Mouse (Mus musculus) c-Kit-positive CD71-positive TER-119-negative erythroid progenitor cells, embryonic 14.5 days (primary cell): Measurements from ENCODE around the gene Itprid2.
"Not testable (repeated sequence)": the region's sequence is repeated elsewhere in the genome, so short reads cannot be mapped to it uniquely, and the experiment has no call there.

Source experiments
- DNase-seq: peaks from one replicate; pipeline ENCODE4 v3.0.0-alpha.2; 2013; ENCODE audit warnings: low read depth

Itprid2 gene

DNA sequence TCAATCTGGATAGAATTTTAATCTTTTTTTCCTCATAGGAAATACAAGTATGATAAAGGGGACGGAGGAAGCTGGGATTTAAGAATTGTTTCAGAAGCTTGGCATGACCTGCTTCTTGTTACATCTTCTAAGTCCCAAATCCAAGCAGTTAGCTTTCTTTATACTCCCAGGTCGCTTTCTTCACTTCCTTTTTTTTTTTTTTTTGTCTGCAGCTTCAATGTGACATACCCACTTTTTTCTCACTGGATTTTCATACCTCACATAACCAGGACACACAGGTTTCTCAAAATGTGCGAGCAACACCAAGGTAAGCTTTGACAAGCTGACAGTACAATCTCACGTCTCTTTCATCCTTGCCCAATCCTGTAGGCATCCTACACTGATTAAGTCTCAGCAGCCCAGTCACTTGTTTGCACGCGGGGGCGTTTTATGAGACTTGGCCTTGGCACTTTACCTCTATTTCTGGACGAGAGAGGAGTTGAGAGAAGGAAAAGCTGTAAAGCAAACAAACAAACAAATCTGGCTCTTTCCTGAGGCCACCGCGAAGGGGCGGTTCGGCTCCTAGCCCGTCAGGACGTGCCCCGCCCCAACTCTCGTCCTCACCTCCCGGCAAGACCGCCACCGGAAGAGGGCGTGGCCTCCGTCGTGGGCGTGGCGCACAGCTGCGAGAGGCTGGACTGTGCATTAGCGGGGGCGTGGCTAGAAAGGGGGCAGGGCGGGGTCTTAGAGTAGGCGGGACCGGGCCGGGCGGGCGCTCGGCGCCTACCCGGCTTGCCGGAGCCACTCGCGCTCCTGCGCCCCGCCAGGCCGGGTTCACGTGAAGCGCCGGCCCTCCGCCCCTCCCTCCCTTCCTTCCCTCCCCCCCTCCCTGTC, at the start of gene Itprid2:
Itprid2 (plus strand) TSS at position 825 of the 873 bp plus-strand sequence.
- peak; percentile 91 for DNase-seq

DNA sequence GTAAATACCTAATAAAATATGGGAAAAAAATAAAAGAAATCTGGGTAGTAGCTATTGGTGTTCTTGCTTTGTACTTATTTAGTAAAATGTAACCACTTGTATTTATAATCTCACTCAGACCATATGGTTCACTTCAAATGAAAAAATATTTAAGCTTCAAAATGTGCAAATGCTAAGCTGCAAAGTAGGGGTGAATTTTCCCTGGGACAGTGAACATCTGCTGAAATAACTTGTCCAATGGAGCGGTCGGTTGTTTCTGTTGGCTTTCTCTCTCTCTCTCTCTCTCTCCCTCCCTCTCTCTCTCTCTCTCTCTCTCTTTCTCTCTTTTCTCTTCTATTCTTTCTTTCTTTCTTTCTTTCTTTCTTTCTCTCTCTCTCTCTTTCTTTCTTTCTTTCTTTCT, 39.0 kb upstream of the Itprid2 start:
- DNase-seq, result no peak

DNA sequence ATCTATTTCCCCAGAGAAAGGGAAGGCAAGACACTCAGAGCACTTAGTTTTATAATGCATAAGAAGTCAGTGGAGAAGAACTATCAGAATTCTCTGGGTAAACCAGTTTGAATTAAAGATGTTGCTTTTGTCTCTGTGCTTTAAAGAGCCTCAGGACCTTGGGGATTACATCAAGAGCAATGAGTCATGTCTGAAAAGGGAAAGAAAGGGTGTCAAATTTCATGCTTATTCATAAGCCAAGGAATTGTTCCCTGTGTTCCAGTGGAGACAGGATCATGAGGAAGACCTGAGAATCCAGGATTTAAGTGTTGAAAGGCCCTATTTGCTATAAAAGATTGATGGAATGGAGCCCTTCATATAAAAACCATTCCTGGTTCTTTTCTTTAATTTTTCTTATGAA, 38.1 kb upstream of the Itprid2 start:
- no peak for DNase-seq

DNA sequence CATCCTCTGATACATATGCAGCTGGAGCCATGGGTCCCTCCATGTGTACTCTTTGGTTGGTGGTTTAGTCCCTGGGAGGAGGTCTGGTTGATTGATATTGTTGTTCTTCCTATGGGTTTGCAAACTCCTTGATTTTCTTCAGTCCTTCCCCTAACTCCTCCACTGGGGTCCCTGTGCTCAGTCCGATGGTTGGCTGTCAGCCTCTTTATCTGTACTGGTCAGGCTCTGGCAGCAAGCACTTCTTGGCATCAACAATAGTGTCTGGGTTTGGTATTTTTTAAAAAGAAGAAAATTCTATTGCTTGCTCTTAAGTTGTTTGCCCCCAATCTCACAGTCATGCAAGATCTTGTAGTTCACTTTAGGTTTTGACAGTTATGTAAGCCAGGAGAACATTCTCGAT, 34.0 kb upstream of the Itprid2 start:
- not testable (repeated sequence) for DNase-seq

DNA sequence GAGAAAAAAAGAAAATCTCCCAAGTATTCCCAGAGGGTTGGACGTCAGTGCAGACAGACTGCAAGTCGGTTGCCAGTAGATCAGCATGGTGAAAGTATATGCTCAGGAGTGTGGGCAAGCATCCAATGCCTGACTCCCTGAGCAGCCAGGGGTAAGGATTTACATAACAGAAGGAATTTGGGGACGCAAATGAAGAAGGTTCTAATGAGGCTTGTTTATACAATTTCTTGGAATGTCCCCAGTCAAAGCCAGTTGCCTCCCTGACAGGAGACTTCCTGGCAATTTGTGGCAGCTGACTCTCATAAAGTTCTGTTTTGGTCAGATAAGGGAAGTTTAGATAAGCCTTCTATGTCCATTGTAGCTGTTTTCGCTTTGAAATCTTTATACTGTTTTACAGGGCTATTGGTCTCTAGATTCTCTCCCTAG, 33.4 kb upstream of the Itprid2 start:
- peak; percentile 27 for DNase-seq

DNA sequence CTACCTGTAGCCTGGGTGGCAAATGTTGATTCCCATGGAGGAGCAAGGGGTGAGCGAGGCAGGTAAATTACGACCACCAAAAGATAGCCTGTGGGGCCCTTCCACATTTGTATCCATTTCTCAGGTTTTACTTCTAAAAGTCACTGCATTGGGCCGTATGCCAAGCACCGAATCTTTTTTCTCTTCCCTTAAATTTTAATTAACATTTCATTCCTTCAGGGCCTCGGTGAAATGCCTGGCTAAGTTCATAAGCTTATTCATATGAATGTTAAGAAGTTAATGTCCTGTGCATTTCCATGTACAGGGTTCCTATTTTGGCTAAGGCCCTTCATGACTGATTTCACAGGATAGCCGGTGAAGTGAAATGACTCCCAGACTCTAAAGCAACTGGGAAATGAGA, 32.8 kb upstream of the Itprid2 start:
- no peak for DNase-seq

DNA sequence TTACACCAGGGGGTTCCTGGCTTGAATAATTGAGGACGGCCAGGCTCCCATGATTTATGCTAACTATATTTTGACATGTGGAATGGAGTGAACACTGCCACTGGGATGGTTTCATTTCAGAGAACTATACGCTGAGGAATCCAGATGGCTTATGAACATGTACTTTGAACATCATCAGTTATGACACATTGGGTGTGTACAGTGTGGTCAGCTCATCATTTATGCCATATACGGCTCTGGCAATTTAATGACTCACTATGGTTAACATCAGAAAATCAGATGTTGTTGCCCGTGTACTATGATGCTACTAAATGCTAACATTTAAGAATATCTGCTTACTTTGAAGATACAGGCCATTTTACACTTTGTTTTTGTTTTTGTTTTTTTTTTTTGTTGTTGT, 31.8 kb upstream of the Itprid2 start:
- no peak for DNase-seq

DNA sequence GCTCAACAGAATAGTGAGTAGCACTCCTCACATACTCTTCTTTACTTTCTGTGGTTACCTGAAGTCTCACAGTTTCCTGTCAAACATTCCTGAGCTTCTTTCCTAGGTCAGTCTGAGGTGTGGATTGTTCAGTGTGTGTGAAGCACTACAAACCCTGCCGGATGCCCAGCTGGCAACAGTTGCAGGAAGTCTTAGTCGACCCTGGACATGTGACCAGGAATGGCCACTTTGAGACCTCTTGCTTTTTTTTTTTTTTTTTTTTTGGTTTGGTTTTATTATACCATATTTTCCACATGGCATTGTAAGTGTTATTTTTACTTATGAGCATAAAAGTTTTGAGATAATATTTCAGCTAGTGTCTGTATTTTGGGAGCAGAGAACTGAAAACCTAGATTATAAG, 29.1 kb upstream of the Itprid2 start:
- DNase-seq, result no peak

DNA sequence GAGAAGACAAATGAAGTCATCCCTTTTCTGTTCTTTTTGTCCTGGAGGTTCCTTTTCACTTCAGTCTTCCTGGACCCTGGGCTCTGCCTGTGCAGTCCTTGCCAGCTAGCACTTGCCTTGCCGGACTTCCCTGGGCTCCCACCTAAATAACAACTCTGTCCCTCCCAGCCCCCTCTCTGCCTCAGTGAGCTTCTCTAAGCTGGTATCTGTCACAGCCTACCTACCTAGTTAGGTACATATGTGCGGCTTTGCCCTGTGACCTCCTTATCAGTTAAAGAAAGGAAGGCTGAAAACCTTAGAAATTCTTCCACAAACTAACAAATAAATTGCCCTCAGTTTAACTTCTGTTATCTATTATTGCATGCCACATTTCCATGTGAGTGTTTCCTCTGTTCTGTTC, 28.0 kb upstream of the Itprid2 start:
- no peak for DNase-seq

DNA sequence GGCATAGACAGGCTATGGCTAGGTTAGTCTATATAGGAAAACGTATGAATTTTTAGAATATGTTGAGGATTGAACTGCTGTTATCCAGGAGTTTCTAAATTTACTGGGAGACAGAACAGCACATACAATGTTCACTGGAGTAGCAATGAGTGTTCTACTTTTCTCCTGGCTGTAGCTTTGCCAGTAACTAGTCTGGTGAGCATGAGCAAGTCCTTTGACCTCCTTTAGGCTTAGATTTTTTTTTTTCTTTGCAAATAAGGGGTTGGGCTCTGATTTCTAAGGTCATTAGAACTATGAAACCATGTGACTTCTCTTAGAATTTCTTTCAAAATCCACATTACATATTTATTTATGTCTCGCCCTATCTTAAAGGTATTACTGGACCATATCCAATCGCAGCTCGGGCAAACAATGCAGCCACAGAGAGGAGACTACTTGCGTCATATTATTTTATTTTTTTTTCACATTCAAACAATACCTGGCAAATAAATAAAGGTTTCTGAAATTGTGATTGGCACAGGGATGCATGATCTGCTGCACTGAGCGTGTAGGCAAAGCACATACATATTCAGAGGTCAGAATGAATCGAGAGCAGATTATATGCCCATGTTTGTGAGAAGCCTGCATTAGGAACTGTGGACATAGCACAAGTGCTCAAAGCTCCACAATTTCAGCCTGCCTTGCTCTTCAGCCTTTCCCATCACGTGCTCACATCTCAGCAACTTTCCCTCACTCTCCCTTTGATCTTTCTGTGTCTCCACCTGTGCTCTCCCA, 26.7 kb upstream of the Itprid2 start:
- DNase-seq, result no peak

DNA sequence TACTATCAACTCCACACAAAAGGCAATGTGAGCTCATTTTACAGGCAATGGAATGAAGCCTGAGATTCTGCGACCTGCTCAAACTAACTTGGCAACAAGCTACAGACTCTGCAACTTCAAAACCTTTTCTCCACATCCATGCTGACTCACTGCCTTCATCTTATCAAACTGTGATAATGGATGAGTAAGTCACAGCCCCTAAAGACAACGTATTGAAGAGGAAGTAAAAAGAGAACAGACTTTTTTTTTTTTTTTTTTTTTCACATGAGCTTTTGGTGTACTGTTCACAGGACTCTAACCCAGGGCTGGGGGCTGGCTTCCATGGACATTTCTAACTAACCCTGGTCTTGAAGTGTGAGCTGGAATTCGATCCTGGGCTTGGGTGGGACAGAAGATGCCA, 24.3 kb upstream of the Itprid2 start:
- DNase-seq, result no peak

DNA sequence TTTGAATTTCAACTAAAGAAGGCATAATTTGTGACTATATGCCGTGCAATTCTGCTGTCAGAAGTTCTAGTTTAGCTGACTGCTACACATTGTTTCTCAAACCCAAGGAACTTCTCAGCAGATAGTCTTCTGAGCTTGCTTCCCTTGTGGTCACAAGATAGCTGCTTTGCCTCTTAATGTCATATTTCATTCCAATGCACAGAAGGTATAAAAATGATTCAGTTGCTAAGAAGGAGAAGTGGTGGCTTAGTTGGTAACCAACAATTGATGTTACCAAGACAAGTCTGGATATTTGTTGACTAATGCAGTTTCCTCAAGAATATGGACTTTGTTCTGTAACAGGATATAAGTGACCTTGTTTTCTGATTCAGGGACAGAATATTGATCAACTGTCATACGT, 17.0 kb upstream of the Itprid2 start:
- DNase-seq, result no peak

DNA sequence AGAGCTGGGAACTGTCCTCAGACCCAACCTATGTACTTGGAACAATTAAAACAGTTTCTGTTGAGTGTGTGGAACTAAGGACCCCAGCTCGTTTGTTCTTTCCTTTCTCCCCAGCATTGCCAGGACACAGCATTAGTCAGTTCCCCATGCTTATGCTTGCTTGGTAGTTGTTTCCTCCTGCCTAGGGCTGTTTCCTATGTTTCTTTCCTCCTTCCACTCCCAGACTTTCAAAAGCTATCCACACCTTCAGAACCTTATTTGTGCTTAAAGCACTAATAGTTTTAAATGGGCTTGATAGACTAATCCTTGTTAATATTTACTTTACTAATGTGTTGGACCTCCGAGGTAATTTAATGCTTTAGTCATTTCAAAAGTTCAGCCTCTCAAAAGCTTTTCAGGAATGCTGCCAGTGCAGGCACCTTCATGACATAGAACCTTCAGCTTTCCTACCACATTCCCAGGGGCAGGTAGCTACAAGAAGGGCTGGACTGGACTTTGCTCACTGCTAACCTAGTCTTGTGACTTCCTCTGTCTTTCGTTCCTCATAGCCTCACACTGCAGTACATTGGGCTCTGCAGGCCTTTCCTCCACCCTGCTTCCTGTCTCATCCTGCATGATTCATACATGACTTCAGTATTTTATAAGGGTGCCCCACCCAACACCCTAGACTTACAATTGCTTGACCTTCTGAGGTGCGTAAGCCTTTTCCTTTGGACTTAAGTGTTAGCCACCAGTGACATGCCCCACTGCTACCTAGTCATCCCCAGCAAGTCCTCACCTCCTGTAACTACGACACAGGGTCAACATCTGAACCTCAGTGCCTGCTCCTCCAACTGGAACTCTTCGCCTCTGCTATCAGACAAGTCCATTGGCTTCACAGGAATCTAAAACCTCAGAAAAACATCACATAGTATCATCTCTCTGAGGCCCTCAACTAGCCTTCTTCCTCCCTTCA, 16.3 kb upstream of the Itprid2 start:
- DNase-seq, result no peak

DNA sequence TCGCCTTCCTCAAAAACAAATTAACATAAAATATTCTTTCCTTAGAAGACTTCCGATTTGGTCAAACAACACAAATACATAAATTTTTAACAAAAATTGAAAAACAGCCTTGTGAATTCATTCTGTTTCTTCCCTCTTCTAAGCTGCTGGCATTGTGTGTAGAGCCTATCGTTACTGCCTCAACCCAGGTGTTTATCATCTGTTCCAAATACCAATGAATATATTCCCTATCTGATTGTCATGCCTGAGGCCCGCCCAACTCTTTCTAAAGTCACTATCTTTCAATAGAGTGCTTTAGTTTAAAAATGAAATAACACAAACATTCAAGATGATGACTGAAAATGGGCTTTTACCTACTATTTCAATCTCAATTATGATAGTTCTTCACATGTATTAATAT, 11.9 kb upstream of the Itprid2 start:
- DNase-seq, result no peak

DNA sequence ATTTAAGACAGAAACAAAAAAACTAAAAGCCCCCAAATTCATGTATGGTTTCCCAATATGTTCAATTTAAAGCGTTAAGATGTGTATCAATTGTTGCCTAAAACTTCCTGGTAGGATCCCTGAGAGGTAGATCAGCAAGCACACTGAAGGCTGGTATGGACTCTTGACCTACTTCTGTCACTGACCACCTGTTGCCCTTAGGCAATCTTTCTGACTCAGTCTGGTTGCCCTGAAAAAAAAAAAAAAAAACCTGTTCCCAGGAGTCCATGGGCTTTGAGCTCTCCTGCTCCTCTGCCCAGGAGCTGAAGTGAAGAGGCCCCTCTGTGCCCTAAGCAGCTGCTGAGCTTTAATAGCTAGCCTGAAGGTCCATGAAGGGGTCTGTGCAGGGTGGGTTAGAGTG, 7.5 kb upstream of the Itprid2 start:
- DNase-seq, result no peak

DNA sequence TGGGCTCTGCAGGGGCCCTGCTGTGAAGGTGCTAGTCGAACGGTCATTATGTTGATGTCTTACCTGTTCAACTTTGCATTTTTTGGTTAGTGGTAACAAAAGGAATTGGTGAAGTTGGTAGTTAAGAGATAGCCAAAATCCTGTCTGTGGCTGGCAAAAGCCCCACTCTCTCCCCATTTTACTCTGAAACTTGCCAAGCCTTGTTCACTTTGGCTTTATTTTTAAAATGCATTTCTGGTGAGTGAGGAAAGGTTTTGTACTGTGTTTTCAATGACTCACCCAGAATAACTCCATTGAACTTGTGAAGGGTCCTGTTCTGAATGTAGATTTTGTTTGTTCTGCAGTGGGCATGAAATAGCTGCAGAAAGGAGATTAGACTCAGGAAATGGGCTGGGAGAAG, 4.9 kb upstream of the Itprid2 start:
- DNase-seq, result no peak

DNA sequence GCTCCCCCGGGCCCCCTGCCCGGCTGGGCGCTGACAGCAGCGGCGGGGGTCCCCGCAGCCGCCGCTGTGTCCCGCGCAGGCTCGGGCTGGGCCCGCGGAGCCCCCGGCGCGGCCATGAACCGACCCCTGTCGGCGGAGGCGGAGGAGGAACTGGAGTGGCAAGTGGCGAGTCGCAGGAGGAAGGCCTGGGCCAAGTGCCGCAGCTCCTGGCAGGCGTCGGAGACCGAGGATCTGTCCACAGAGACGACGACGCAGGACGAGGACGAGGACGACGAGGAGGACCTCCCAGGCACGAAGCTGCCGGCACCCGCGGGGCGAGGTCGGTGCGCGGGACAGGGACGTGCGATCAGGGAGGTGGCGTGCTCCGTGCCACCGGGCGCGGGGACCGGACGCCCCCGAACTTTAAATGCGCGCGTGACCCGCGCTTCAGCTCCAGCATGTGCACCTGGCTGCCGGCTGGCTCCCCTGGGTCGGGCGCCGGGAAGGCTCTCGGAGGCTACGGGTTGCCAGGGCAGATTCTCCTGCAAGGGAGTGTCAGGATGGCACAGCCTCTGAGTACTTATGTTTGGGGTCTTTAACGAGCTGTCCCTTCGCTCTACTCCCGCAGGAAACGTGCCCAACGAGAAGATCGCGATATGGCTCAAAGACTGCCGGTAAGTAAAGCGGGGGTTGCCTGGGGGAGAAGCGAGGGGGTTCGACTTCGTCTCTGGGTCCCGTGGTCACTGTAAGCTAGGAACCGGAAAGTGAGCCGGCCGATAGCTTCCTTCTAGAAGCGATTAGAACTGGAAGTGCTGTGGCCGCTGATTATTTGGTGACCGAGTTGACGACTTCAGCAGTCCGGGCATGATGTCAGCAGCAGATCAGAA, 507 bp downstream of the Itprid2 start:
- DNase-seq, result peak; percentile 34

DNA sequence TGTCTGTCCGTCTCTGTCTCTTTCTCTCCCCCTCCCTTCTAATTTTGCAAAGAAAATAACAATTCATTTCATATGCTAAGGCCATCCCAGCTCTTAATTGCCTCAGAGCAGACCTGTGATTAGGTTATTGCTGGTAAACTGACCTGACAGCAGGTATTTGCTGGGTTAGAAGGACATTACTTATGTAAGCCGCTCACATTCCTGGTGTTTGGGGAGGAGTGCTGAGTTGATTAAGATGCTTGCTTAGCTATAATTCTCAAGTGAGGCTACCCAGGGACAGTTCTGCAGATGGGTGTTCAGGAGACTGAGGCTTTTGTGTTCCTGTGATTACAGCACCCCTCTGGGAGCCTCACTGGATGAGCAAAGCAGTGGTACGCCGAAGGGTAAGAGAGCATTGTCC, 3.8 kb downstream of the Itprid2 start:
- DNase-seq, result no peak

DNA sequence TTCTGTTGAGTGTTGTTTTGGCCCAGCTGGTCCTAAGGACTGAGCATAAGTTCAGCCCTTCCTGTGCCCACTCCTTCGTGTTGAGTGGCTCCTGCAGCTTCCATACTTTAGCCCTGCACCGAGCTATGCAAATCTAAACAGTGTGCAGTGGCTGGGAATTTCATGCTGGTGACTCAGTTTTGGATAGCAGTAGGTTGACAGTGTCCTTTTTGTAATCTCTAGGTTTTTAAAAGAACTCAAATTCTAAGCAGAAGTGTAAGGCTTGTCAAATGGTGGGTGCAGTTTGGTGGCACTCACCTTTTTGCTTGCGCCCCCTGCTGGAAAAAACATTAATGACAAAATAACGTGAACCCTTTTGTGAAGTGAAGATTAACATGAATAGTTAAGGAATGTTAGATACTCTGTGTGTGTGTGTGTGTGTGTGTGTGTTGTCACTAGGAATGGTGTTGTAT, 11.1 kb downstream of the Itprid2 start:
- peak; percentile 63 for DNase-seq

DNA sequence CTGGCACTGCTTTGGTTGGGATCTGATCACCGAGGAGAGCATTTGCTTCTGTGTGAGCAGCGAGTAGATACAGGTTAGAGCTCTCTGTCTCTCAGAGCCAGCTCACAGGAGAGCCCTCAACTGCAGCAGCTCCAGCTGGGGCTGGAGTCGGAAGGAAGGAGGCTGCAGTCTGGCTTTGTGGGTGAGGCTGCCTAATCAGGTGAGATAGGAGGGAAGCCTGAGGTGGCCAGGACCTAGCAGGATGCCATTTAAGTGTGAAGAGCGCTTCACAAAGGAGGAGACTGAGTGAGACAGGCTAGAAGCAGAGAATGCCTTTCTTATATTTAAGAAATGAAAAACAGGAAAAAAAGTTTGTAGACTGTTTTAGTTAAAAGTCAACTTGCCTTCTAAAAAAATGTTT, 11.9 kb downstream of the Itprid2 start:
- DNase-seq, result no peak

DNA sequence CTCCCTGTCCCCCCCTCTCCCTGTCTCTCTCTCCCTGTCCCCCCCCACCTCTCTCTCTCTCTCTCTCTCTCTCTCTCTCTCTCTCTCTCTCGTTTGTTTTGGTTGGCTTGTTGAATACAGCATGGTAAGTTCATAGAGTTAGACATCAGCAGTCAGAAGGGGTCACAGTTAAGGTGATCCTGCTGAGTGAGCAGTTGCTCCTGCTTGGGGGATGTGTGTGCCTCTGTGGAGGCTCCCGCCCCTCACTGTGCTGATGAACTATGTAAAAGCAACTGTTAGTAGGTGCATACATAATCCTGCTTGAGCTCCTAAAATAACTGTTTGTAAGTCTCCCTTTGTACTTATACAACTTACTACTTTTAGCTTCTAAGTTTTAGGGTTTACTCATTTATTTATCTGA, 12.6 kb downstream of the Itprid2 start:
- no peak for DNase-seq
